Mouse (Mus musculus) forebrain, embryonic 14.5 days (tissue): ENCODE data around the gene Otog. TPM values are rescaled to one million over a fixed set of nuclear protein-coding genes. Genes with fewer than 3 reads are reported as not detected.

Experiments
- ATAC-seq: fragments of 200-750 bp; cut with Nextera tagmentation; 2 replicates; pipeline ENCODE4 v1.8.0; 2017; ENCODE audit warnings: mild to moderate bottlenecking, moderate library complexity
- DNase-seq: peaks from one replicate; pipeline ENCODE4 v3.0.0-alpha.2; 2015; ENCODE audit warnings: low spot score
- H3K27ac ChIP-seq: fragments of 300-500 bp; sonication (generic); 2 replicates; pipeline ENCODE4 v1.5.1; 2014; ENCODE audit warnings: low read depth, mild to moderate bottlenecking, control low read depth, low read length, moderate library complexity
- H3K27me3 ChIP-seq: fragments of 300-500 bp; sonication (generic); replicated peaks from 2 replicates; pipeline ENCODE4 v1.6.1; 2014; ENCODE audit warnings: low read length, control low read depth, mixed read lengths; ENCODE audit not compliant: control insufficient read depth, insufficient read depth
- H3K36me3 ChIP-seq: fragments of 300-500 bp; sonication (generic); 2 replicates; pipeline ENCODE4 v1.6.1; 2014; ENCODE audit warnings: low read length, control low read depth; ENCODE audit not compliant: control insufficient read depth, insufficient read depth
- H3K4me1 ChIP-seq: fragments of 300-500 bp; sonication (generic); 2 replicates; pipeline ENCODE4 v1.6.1; 2014; ENCODE audit warnings: antibody characterized with exemption, low read length, control low read depth; ENCODE audit not compliant: control insufficient read depth, insufficient read depth
- H3K4me2 ChIP-seq: fragments of 300-500 bp; sonication (generic); 2 replicates; pipeline ENCODE4 v1.6.1; 2014; ENCODE audit warnings: mild to moderate bottlenecking, control low read depth, low read length
- H3K4me3 ChIP-seq: fragments of 300-500 bp; sonication (generic); 2 replicates; pipeline ENCODE4 v1.5.1; 2014; ENCODE audit warnings: low read depth, low read length, control low read depth
- H3K9ac ChIP-seq: fragments of 300-500 bp; sonication (generic); 2 replicates; pipeline ENCODE4 v1.6.1; 2014; ENCODE audit warnings: mild to moderate bottlenecking, low read length, control low read depth, moderate library complexity
- H3K9me3 ChIP-seq: fragments of 300-500 bp; sonication (generic); replicated peaks from 2 replicates; pipeline ENCODE4 v1.6.1; 2016; ENCODE audit warnings: low read length, control low read depth, mixed read lengths; ENCODE audit not compliant: control insufficient read depth
- WGBS: fragments of 180-500 bp; shearing (Covaris S2); extraction: QIAGEN DNeasy Blood & Tissue Kit; methylation state at CpG from one replicate; pipeline ENCODE4 v1.1.7; 2014; 5-methylcytosine and 5-hydroxymethylcytosine counted together
- polyA plus RNA-seq: library from polyadenylated mRNA; unstranded; fragments of >200 nt; fragmentation: Nextera tagmentation; extraction: Ambion mirVana; gene quantifications from 2 replicates; pipeline ENCODE4 v1.2.1, GENCODE M21; 2014

Gene Otog
- polyA plus RNA-seq, 1 experiment from 2014 or later, result not detected

DNA sequence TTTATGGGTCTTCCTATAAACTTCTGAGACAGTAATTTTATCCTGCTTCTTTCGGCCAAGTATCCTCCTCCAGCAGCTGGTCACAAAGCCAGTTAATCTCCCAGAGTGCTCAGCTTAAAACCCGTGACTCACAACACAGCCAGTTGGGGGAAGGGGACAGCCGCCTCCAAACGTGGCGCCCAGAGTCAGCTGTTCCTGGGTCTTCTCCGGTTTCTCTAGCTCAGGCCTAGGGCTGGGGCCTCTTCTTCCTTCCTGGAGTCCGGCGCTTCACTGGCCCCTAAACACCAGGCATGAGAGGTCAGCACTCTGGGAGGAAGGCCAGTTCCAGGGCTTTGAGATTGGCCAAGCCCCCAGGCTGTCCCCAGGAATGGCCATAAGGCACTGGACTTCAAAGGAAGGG lies 112.4 kb downstream of the Otog start:
- ATAC-seq (no peak), DNase-seq (no peak)
- 61% methylated on average over 8 of the region's 8 CpGs for WGBS
- Histone ChIP-seq H3K27me3 (peaks cover 15% of the 10 kb centered on the region), H3K36me3 (no peaks in the 10 kb centered on the region), H3K9ac (no peak overlapping the region), H3K9me3 (no peaks in the 10 kb centered on the region), H3K27ac (no peak overlapping the region), H3K4me1 (no peaks in the 10 kb centered on the region), H3K4me3 (no peak overlapping the region), H3K4me2 (no peak overlapping the region)

DNA sequence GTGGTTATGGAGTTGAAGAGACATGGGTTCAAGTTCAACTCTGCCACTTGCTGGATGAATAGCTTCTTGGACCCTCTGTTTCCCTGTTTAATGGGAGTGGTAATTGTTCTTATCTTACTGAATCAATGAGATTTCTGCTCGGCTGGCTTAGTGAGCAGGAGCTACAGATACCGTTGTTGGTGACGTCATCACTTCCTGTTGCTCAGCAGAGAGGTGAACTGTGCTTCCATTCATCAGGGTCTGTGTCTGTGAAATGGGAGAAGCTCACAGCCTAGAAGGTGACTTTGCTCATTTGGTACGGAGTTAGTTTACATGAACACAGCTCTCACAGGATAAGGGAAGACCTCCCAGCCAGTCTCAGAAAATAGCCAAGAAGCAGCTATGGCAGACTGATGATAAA lies 113.1 kb downstream of the Otog start:
- ATAC-seq (no peak), DNase-seq (no peak)
- WGBS, result 68% methylated on average over 4 of the region's 4 CpGs

More for the DNA sequence above, 113.1 kb downstream of the Otog start:
- Histone ChIP-seq H3K4me2 (no peak overlapping the region), H3K27ac (no peak overlapping the region), H3K36me3 (no peaks in the 10 kb centered on the region), H3K9me3 (no peaks in the 10 kb centered on the region), H3K27me3 (peaks cover 9% of the 10 kb centered on the region), H3K4me3 (no peak overlapping the region), H3K9ac (no peak overlapping the region), H3K4me1 (no peaks in the 10 kb centered on the region)

Other genes starting within 250 kb of the Otog start
- gene Abcc6, start 210.7 kb upstream of the Otog start, polyA plus RNA-seq, result 0.30 and 0.33 TPM in 2 replicates
- gene Nomo1, start 207.3 kb upstream of the Otog start, polyA plus RNA-seq, result 19.6 and 25.9 TPM in 2 replicates
- 2.7 and 3.0 TPM in 2 replicates for gene Kcnj11, start 140.2 kb upstream of the Otog start, polyA plus RNA-seq
- 14.1 and 18.8 TPM in 2 replicates for gene Abcc8, start 61.0 kb upstream of the Otog start, polyA plus RNA-seq
- gene Ush1c, start 2.5 kb upstream of the Otog start, polyA plus RNA-seq, result 2.0 and 3.6 TPM in 2 replicates
- 0.15 TPM in 1 of 2 replicates, not detected in the other for gene Myod1, start 135.5 kb downstream of the Otog start, polyA plus RNA-seq
- 3.6 and 6.0 TPM in 2 replicates for gene Kcnc1, start 155.5 kb downstream of the Otog start, polyA plus RNA-seq